Mouse (Mus musculus) midbrain, embryonic 16.5 days (tissue): ENCODE measurements around the gene Ntn1. TPM values are rescaled to one million over a fixed set of nuclear protein-coding genes. Genes with fewer than 3 reads are reported as not detected.

Source experiments
- ATAC-seq: fragments of 200-750 bp; cut with Nextera tagmentation; 2 replicates; pipeline ENCODE4 v1.8.0; 2017; ENCODE audit warnings: moderate TSS enrichment
- H3K27ac ChIP-seq: fragments of 300-500 bp; sonication (generic); 2 replicates; pipeline ENCODE4 v1.5.1; 2014; ENCODE audit warnings: mild to moderate bottlenecking, low read length, mixed read lengths
- H3K27me3 ChIP-seq: fragments of 300-500 bp; sonication (generic); 2 replicates; pipeline ENCODE4 v1.6.1; 2014; ENCODE audit warnings: low read depth, low read length, mixed read lengths; ENCODE audit not compliant: control insufficient read depth, insufficient read depth
- H3K36me3 ChIP-seq: fragments of 300-500 bp; sonication (generic); 2 replicates; pipeline ENCODE4 v1.6.1; 2014; ENCODE audit warnings: mild to moderate bottlenecking, low read length, moderate library complexity, mixed read lengths; ENCODE audit not compliant: control insufficient read depth, insufficient read depth
- H3K4me1 ChIP-seq: fragments of 300-500 bp; sonication (generic); 2 replicates; pipeline ENCODE4 v1.6.1; 2014; ENCODE audit warnings: mild to moderate bottlenecking, low read length, mixed read lengths; ENCODE audit not compliant: control insufficient read depth, insufficient read depth
- H3K4me2 ChIP-seq: fragments of 300-500 bp; sonication (generic); 2 replicates; pipeline ENCODE4 v1.6.1; 2014; ENCODE audit warnings: mild to moderate bottlenecking, low read length, mixed read lengths
- H3K4me3 ChIP-seq: fragments of 300-500 bp; sonication (generic); 2 replicates; pipeline ENCODE4 v1.5.1; 2014; ENCODE audit warnings: low read depth, mild to moderate bottlenecking, low read length, moderate library complexity, mixed read lengths
- H3K9ac ChIP-seq: fragments of 300-500 bp; sonication (generic); 2 replicates; pipeline ENCODE4 v1.6.1; 2014; ENCODE audit warnings: low read depth, low read length, mixed read lengths
- H3K9me3 ChIP-seq: fragments of 300-500 bp; sonication (generic); replicated peaks from 2 replicates; pipeline ENCODE4 v1.6.1; 2014; ENCODE audit warnings: mild to moderate bottlenecking, low read length, mixed read lengths; ENCODE audit not compliant: control insufficient read depth, poor library complexity, severe bottlenecking
- WGBS: fragments of 180-500 bp; shearing (Covaris S2); extraction: QIAGEN DNeasy Blood & Tissue Kit; methylation state at CpG from one replicate; pipeline ENCODE4 v1.1.7; 2014; 5-methylcytosine and 5-hydroxymethylcytosine counted together
- polyA plus RNA-seq: library from polyadenylated mRNA; unstranded; fragments of >200 nt; fragmentation: Nextera tagmentation; extraction: Ambion mirVana; gene quantifications from 2 replicates; pipeline ENCODE4 v1.2.1, GENCODE M21; 2015

Ntn1 gene
- polyA plus RNA-seq, 1 experiment from 2014 or later = 15.8 TPM

DNA sequence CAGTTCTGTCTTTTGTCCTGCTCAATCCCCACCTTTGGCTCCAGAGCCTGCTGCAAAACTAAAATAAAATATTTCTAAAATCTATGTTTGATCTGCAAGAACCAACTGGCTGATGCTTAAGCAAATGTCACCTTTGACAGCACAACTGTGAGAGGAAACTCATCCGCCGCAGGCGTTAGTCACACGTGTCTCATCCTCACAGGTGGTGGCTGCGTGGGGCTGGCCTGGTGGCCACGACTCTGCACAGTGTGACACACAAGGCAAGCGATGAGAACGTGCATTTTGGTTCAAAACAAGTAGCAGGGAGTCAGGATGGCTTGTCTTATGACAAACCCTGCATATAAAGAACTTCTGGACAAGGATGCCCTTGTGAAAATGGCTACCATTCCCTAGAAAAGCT, 201.5 kb downstream of the Ntn1 start:
- no peak overlapping the region for H3K9ac ChIP-seq
- H3K9me3 ChIP-seq = no peaks in the 10 kb centered on the region
- ATAC-seq = no peak
- no peak overlapping the region for H3K27ac ChIP-seq
- H3K4me2 ChIP-seq = no peak overlapping the region
- whole genome bisulfite sequencing = 59% methylated on average over 8 of the region's 8 CpGs
- H3K4me1 ChIP-seq = peaks cover 8% of the 10 kb centered on the region; the same call in 1 of the 2 replicates
- no peaks in the 10 kb centered on the region for H3K36me3 ChIP-seq
- no peak overlapping the region for H3K4me3 ChIP-seq
- H3K27me3 ChIP-seq = no peaks in the 10 kb centered on the region

DNA sequence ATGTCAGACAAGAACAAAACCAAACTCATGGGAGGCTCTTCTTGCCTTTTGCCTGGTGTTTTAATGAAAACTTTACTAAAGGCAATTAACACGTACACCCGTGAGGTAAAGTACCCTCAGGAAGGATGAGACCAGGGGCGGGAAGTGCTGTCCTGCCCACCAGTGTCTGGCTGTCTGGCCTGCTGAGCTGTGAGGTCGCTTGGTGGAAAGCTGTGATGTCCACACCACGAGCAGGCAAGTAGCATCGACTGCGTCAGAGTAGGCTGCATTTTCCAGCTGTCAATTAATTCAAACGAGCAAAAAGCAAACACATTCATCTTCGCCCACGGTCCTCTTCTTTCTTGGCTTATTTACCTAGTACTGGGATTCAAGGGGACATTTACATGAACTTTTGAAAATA, 201.9 kb downstream of the Ntn1 start:
- Histone ChIP-seq H3K9me3 (no peaks in the 10 kb centered on the region), H3K4me1 (peaks cover 8% of the 10 kb centered on the region; the same call in 1 of the 2 replicates), H3K9ac (0 out of 2 replicates have a peak overlapping the region, but pooled peaks have one; percentile 10), H3K36me3 (no peaks in the 10 kb centered on the region), H3K27me3 (no peaks in the 10 kb centered on the region), H3K4me3 (no peak overlapping the region), H3K4me2 (no peak overlapping the region), H3K27ac (no peak overlapping the region)
- ATAC-seq = no peak
- WGBS = 60% methylated on average over 10 of the region's 10 CpGs

DNA sequence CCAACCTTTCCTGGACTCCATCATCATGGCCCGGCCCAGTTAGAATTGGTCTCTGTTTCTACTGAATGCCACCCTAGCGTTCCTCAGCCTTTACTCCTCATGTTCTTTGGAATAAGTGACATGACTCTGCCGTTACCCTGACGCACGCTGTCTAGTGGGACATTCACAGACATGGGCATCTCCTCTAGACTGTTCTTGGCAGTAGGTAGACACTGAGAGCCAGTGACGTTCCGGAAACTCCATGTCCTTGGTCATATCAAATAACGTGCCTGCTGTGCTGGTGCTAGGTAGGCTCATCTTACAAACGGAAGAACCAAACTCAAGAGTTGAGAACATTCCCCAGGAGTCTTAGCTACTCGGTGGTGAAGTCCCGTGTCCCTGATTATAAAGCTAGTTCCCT, 203.2 kb downstream of the Ntn1 start:
- H3K4me2 ChIP-seq = no peak overlapping the region
- WGBS = 92% methylated on average over 11 of the region's 11 CpGs
- no peaks in the 10 kb centered on the region for H3K27me3 ChIP-seq
- no peaks in the 10 kb centered on the region for H3K9me3 ChIP-seq
- no peak overlapping the region for H3K4me3 ChIP-seq
- H3K36me3 ChIP-seq = no peaks in the 10 kb centered on the region
- H3K4me1 ChIP-seq = peaks cover 8% of the 10 kb centered on the region; the same call in 1 of the 2 replicates
- H3K9ac ChIP-seq = no peak overlapping the region
- no peak overlapping the region for H3K27ac ChIP-seq
- no peak for ATAC-seq

DNA sequence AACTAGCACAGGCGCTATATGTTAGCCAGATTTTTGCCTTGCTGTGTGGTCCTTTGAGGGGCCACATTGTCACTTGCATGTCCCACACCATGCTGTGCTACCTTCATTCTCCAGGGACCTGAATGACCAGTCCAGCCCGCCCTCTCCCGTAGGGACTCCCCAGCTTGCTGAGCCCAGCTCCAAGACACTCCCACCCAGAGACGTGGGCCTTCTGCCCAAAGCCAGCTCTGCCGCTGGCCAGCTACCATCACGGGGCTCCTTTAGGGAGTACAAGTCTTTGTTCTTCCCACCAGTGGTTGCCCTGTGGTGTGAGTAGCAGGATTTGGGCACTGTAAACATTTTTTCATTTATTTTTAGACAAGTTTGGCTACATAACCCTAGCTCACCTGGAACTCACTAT, 204.1 kb downstream of the Ntn1 start:
- H3K9ac ChIP-seq = no peak overlapping the region
- no peak overlapping the region for H3K4me3 ChIP-seq
- ATAC-seq = no peak
- H3K4me2 ChIP-seq = no peak overlapping the region
- H3K27me3 ChIP-seq = no peaks in the 10 kb centered on the region
- H3K4me1 ChIP-seq = peaks cover 8% of the 10 kb centered on the region; the same call in 1 of the 2 replicates
- H3K27ac ChIP-seq = no peak overlapping the region
- 73% methylated on average over 6 of the region's 6 CpGs for WGBS
- H3K36me3 ChIP-seq = no peaks in the 10 kb centered on the region
- H3K9me3 ChIP-seq = no peaks in the 10 kb centered on the region

DNA sequence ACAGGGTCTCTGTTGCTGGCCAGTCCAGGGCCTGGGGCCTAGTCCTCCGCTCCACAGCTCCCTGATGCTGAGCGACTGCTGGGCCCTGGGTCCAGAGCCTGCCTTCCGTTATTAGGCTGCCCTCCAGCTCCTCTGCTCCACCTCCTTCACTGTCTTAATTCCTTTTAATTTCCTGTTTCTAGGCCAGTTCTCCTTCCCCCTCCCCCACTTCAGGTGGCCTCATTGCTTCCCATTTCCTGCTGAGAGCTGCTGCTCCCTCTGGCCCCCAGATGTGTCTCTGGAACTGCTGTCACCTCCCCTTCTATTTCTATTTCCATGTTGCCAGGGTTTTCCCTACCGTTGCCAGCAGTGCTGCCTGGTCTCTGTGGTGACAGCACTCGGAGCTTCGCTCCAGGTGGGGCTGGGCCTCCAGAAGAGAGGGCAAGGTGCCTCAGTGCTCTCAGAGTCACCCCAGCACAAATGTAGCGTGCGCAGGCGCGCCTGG, 204.9 kb downstream of the Ntn1 start:
- peaks cover 8% of the 10 kb centered on the region; the same call in 1 of the 2 replicates for H3K4me1 ChIP-seq
- no peak overlapping the region for H3K4me3 ChIP-seq
- no peaks in the 10 kb centered on the region for H3K9me3 ChIP-seq
- 64% methylated on average over 10 of the region's 10 CpGs for WGBS
- H3K27ac ChIP-seq = no peak overlapping the region
- H3K9ac ChIP-seq = no peak overlapping the region
- no peaks in the 10 kb centered on the region for H3K36me3 ChIP-seq
- no peaks in the 10 kb centered on the region for H3K27me3 ChIP-seq
- no peak for ATAC-seq
- no peak overlapping the region for H3K4me2 ChIP-seq

DNA sequence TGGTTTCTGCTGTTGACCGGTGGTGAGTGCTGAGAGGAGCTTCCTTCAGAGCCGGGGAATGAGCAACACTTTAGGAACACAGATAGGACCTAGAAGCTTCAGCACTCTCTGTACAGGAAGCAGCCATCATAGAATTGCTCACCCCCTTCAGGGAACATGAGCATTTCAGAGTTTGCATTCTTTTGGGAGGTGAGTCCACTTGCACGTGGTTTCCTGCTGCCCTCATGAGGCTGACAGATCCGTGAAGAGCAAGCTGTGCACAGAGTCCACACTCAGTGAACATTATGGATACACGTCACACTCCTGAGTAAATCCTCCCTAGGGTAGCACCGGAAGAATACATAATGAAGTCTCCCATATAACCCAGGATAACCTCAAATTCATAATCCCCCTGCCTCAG, 205.5 kb downstream of the Ntn1 start:
- H3K9me3 ChIP-seq = no peaks in the 10 kb centered on the region

DNA sequence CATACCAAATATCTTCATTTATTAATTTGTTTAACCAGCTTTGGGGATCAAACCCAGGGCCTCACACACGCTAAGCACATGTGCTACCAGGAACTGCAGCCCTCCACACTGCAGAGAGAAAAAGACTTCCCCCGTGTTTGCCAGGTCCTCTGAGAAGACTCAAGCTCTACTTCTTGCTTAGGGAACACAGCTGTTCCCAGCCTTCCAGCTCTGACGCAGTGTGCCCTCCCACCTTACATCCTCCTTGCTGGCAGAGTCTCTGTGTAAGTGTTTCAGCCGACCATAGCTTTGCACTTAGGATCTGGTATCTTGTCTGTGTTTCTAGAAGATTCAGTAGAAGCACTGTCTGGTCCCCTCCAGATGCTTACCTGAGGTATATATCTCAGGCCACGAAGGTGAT, 209.8 kb downstream of the Ntn1 start:
- 86% methylated on average over 5 of the region's 5 CpGs for WGBS
- no peaks in the 10 kb centered on the region for H3K36me3 ChIP-seq
- no peaks in the 10 kb centered on the region for H3K27me3 ChIP-seq
- H3K27ac ChIP-seq = no peak overlapping the region
- H3K4me2 ChIP-seq = no peak overlapping the region
- H3K9me3 ChIP-seq = no peaks in the 10 kb centered on the region
- ATAC-seq = no peak
- peaks cover 4% of the 10 kb centered on the region; the same call in 1 of the 2 replicates for H3K4me1 ChIP-seq
- H3K4me3 ChIP-seq = no peak overlapping the region
- no peak overlapping the region for H3K9ac ChIP-seq

More for the DNA sequence above, 205.5 kb downstream of the Ntn1 start:
- no peaks in the 10 kb centered on the region for H3K27me3 ChIP-seq
- peaks cover 8% of the 10 kb centered on the region; the same call in 1 of the 2 replicates for H3K4me1 ChIP-seq
- no peak overlapping the region for H3K9ac ChIP-seq
- 67% methylated on average over 6 of the region's 6 CpGs for WGBS
- ATAC-seq = no peak
- H3K4me3 ChIP-seq = no peak overlapping the region
- no peak overlapping the region for H3K4me2 ChIP-seq
- H3K36me3 ChIP-seq = no peaks in the 10 kb centered on the region
- no peak overlapping the region for H3K27ac ChIP-seq

DNA sequence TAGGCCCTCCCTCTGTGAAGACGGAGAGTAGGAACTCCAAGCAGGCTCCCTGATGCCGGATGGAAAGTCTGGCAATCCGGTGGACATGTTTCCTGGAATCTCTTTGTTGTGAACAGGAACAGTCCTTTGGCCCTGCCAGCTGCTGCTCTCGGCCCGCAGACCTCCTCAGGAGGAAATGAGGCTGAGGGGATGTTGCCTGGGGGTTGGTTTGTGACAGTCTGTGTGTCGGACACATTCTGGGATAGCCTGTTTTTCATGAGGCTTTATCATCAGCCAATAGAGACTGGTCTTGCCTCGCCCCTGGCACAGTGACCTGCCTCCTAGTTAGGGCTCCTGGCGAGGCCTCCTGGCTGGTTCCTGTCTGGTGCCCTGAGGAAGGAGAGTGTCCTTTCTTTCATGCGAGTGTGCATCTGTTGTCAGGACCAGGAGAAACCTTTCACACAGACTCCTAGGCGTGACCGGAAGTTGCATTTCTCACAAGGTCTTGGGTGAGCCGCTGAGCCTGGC, 211.9 kb downstream of the Ntn1 start:
- ATAC-seq = no peak
- H3K27me3 ChIP-seq = no peaks in the 10 kb centered on the region
- H3K9ac ChIP-seq = no peak overlapping the region
- no peaks in the 10 kb centered on the region for H3K4me1 ChIP-seq
- peak overlapping the region; percentile 11; the same call in 1 of the 2 replicates for H3K27ac ChIP-seq
- no peaks in the 10 kb centered on the region for H3K9me3 ChIP-seq
- H3K4me2 ChIP-seq = no peak overlapping the region
- no peak overlapping the region for H3K4me3 ChIP-seq
- H3K36me3 ChIP-seq = no peaks in the 10 kb centered on the region
- WGBS = 78% methylated on average over 12 of the region's 12 CpGs

DNA sequence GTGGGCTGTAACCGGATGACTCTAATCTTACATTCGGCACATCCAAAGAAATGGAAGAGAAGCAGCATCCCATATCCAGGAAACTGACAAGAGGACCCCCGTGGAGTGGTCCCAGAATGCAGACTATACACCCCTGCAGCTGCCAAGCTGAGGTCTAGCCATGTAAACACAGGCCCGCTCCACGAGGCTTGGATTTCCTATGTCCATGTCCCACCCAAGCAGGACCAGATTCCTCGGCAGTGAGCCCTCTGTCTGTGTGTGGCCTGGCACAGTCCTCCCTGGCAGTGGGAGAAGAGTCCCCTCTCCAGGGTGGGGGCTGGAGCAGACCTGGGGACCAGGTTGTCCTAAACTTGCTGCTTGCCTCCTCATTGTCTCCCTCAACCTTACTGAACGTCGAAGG, 213.4 kb downstream of the Ntn1 start:
- 74% methylated on average over 8 of the region's 8 CpGs for WGBS
- ATAC-seq = no peak

More for the DNA sequence above, 213.4 kb downstream of the Ntn1 start:
- no peak overlapping the region for H3K9ac ChIP-seq
- H3K9me3 ChIP-seq = no peaks in the 10 kb centered on the region
- no peaks in the 10 kb centered on the region for H3K27me3 ChIP-seq
- no peak overlapping the region for H3K27ac ChIP-seq
- no peaks in the 10 kb centered on the region for H3K36me3 ChIP-seq
- H3K4me3 ChIP-seq = no peak overlapping the region
- no peaks in the 10 kb centered on the region for H3K4me1 ChIP-seq
- no peak overlapping the region for H3K4me2 ChIP-seq
